Mouse (Mus musculus) layer of hippocampus, adult 2 months (tissue): ENCODE data around the gene Fxyd7. TPM values are rescaled to one million over a fixed set of nuclear protein-coding genes. Genes with fewer than 3 reads are reported as not detected.

Source experiments
- DNase-seq, 2 experiments: peaks; one replicate each; pipeline ENCODE4 v3.0.0; 2022; ENCODE audit warnings: low spot score in 2 of 2
- H3K27ac ChIP-seq: fragments of 200-600 bp; 2 replicates; pipeline ENCODE4 v1.8.1; 2022
- H3K4me3 ChIP-seq: fragments of 200-600 bp; 2 replicates; pipeline ENCODE4 v1.8.1; 2022; ENCODE audit warnings: mild to moderate bottlenecking
- CTCF ChIP-seq: fragments of 200-600 bp; conservative IDR thresholded peaks from 2 replicates; pipeline ENCODE4 v1.8.1; 2022; ENCODE audit warnings: antibody characterized with exemption, mild to moderate bottlenecking, moderate library complexity
- total RNA-seq, 2 experiments: library from RNA; stranded (reverse); gene quantifications; 2 replicates each; pipeline ENCODE4 v1.2.3; 2021

Gene Fxyd7
- total RNA-seq, 2 experiments from 2014 or later, result 117 to 121 TPM

DNA sequence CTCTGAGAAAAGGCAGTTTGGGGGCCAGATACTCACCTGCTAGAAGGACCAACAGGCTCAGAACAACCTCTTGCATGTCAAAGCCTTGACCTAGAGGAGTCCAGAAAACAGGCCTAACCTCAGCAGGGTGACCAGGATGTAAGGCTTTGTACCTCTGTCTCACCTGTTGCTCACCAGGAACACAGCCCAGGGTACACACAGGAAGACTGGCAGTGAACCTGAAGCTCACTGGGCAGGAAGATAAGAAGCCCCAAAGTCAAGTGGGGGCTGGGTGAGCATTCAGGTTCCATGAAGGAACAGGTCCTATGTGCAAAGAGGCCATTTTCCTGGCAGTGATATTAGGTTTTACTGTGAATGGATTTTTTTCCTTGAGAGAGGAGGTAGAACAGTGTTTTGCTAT lies 22.3 kb upstream of the Fxyd7 start:
- no peak overlapping the region for H3K4me3 ChIP-seq
- no peak for DNase-seq
- H3K27ac ChIP-seq, result peak overlapping the region; percentile 80; the same call in 1 of the 2 replicates
- no peak for TF ChIP-seq CTCF

DNA sequence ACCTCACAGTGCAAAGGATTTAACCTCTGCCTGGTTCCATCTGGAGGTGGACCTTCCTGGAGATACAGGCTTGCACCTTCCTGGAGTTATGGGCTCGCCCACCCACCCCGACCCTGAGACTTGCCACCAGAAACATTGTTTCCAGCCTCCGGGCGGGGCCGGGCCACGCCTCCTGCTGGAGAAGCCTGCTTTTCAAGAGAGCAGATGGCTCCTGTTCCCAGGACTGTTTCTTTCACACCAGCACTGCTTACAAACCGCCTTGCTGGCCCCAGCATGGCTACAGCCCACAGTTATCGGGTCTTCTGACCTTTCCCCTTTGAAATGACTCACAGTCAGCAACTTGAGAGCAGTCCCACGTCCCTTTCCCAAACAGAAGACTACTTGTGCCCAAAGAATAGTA lies 21.1 kb upstream of the Fxyd7 start:
- peak overlapping the region; percentile 43; the same call in 1 of the 2 replicates for H3K27ac ChIP-seq
- no peak overlapping the region for H3K4me3 ChIP-seq
- no peak for DNase-seq
- TF ChIP-seq CTCF, result no peak

GRCm38 (mm10) chr7:31070324-31070723 lies 19.1 kb upstream of the Fxyd7 start:
- Histone ChIP-seq H3K27ac (peak overlapping the region; percentile 70), H3K4me3 (no peak overlapping the region)
- DNase-seq, result no peak
- no peak for TF ChIP-seq CTCF

- no peak for TF ChIP-seq CTCF
- peak overlapping the region; percentile 70; the same call in 1 of the 2 replicates for H3K27ac ChIP-seq
- no peak for DNase-seq
- no peak overlapping the region for H3K4me3 ChIP-seq
Observed at GRCm38 (mm10) chr7:31069491-31069890, 18.2 kb upstream of the Fxyd7 start.

DNA sequence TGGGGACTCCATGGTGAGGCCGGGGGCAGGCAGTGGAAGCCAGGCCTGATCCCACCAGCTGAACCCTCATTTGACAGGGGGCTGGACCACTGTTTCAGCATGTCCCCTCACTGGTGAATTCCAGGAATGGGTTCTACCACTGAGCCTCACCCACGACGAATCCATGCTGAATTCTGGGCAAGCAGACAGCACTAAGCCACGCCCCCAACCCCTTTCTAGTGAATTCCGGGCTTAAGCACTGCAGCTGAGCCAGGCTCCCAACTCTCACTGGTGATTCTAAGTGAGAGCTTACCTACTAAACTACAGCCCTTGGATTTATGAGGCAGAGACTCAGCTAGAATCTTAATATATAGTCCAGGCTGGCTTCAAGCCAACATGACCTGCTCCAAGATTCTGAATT lies 16.6 kb upstream of the Fxyd7 start:
- no peak for DNase-seq
- peak overlapping the region; percentile 58; the same call in 1 of the 2 replicates for H3K27ac ChIP-seq
- H3K4me3 ChIP-seq, result no peak overlapping the region

DNA sequence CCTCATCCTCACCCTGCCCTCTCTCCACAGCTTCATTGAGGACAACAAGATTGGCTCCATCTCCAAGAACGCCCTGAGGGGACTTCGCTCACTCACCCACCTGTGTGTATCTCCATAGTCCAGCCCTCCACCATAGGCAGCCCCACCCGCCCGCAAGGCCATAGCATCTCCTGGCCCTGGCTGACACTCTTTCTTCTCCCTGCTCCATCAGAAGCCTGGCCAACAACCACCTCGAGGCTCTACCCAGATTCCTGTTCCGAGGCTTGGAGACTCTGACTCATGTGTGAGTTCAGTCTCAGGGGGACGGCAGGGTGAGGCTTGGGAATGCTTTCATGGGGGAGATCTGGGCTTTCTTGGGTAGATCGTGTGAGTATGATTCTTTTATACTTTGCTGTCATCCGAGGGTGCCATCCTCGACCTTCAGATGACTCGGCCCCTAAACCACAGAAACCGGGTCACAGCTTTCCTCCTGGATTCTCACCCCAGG lies 11.8 kb upstream of the Fxyd7 start:
- Histone ChIP-seq H3K27ac (no peak overlapping the region), H3K4me3 (no peak overlapping the region)
- no peak for TF ChIP-seq CTCF
- DNase-seq, result no peak

More for the DNA sequence above, 16.6 kb upstream of the Fxyd7 start:
- TF ChIP-seq CTCF, result no peak

- TF ChIP-seq CTCF, result no peak
- no peak for DNase-seq
- Histone ChIP-seq H3K27ac (peak overlapping the region; percentile 87), H3K4me3 (peak overlapping the region; percentile 40)
Observed at GRCm38 (mm10) chr7:31060621-31061010, 9.3 kb upstream of the Fxyd7 start.

GRCm38 (mm10) chr7:31059919-31060620 lies 8.8 kb upstream of the Fxyd7 start:
- peak overlapping the region; percentile 87 for H3K27ac ChIP-seq
- no peak for DNase-seq
- peak overlapping the region; percentile 40 for H3K4me3 ChIP-seq
- TF ChIP-seq CTCF, result no peak

- peak within 1 kb of the TSS; percentile 87 for H3K27ac ChIP-seq
- TF ChIP-seq CTCF, result peak; percentile 99
- peak within 1 kb of the TSS; percentile 40 for H3K4me3 ChIP-seq
- DNase-seq, result peak; percentile 85 to 90
Observed at GRCm38 (mm10) chr7:31059108-31059507, 7.8 kb upstream of the Fxyd7 start, which contains the start of gene Lgi4. TSS of gene Lgi4 (plus strand) at chr7:31059342.

DNA sequence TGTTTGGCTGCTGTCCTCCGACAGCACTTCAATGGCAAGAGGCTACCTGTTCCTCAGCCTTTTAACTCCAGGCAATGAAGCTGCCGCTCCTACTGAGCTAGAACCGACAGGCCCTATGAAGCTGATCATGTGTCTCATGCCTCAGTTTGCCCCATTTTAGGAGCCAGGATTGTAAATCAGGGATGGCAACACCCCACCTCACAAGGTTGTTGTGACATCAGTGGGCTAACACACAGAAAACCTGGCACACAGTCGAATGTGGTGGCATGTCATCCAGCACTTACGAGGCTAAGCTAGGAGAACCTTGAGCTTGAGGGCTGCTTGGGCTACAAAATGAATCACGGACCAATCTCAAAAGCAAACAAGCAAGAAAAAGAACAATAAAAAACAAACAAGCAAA lies 6.9 kb upstream of the Fxyd7 start:
- H3K4me3 ChIP-seq, result no peak overlapping the region
- DNase-seq, result no peak
- H3K27ac ChIP-seq, result peak overlapping the region; percentile 18; the same call in 1 of the 2 replicates
- no peak for TF ChIP-seq CTCF

- TF ChIP-seq CTCF, result no peak
- Histone ChIP-seq H3K27ac (no peak overlapping the region), H3K4me3 (no peak overlapping the region)
- no peak for DNase-seq
Observed at GRCm38 (mm10) chr7:31057730-31058129, 6.5 kb upstream of the Fxyd7 start.

- Histone ChIP-seq H3K27ac (peak within 1 kb of the TSS; percentile 18; the same call in 1 of the 2 replicates), H3K4me3 (no peak within 1 kb of the TSS)
- DNase-seq, result no peak
- no peak for TF ChIP-seq CTCF
Observed at GRCm38 (mm10) chr7:31057071-31057470, 5.8 kb upstream of the Fxyd7 start, which contains the start of gene Fxyd1. TSS of gene Fxyd1 (minus strand) at chr7:31057199.

DNA sequence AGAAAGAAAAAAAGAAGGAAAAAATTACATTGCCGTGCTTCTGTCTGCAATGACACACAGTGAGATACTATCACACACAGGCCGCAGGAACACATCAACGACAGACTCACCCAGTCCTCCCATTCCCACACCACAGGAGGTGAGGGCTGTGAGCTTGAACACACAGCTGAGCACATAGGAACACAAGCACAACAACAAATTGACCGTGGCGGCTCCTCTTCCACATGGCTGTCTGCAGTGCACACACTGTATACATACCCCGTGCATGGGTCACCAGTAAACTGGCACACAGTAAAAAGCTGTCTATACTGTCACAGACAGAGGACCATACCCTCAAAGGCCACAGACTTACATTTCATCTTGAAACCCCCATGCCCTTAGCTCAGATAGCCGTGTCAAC lies 5.2 kb upstream of the Fxyd7 start:
- no peak for DNase-seq
- H3K4me3 ChIP-seq, result no peak overlapping the region
- no peak for TF ChIP-seq CTCF
- no peak overlapping the region; the same call in 1 of the 2 replicates for H3K27ac ChIP-seq

DNA sequence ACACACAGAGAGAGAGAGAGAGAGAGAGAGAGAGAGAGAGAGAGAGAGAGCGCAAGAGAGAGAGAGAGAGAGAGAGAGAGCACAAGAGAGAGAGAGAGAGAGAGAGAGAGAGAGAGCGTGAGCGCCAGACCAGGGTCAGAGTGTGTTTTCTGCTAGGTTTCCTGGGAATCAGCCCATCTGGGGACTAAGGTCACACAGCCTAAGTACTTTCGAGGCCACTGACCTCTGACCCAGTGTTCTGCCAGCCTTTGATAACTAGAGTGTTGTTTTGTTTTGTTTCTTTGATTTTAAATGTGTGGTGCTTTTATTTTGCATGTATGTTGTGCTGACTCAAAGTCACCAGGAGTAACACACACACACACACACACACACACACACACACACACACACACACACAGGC lies 4.6 kb upstream of the Fxyd7 start:
- no peak for DNase-seq
- no peak for TF ChIP-seq CTCF
- H3K4me3 ChIP-seq, result no peak overlapping the region
- H3K27ac ChIP-seq, result 0 out of 2 replicates have a peak overlapping the region, but pooled peaks have one; percentile 51
